Mouse (Mus musculus): Measurements from ENCODE around the gene Gstm6.

DNA sequence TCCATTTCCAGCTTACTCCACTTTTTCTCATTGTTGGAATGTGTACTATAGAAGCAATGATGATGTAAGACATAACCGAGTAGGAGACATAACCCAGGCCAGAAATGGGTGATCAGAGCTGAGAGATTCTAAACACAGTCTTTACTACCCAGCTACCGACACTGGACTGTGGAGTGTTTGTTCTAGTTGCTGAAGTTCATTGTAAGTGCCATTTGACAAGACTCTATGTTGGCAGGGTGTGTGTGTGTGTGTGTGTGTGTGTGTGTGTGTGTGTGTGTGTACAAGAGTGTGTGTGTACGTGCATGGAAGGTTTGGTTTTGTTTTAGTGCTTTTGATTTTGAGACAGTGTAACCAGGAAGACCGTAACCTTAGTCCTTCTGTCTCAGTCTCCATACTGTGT, 13.8 kb downstream of the Gstm6 start:
- TF ChIP-seq POLR2A (IDR thresholded peaks at IDR 0.05; ENCODE audit: insufficient read depth, low read length) (no peak), CTCF (IDR thresholded peaks at IDR 0.05; ENCODE audit: low read depth, low read length) (no peak)
